Mouse (Mus musculus) fat pad, adult 2 months (tissue): ENCODE measurements at regions not wholly inside any gene's neighbourhood (a gene's known extent, or its start where the extent isn't known, plus 50 kb on each side); places are given as distances from the start of the nearest gene placed in this dataset.

Experiments used
- DNase-seq: peaks from one replicate; pipeline ENCODE4 v3.0.0-alpha.2; 2011; ENCODE audit warnings: low read depth, low spot score; ENCODE audit errors: extremely low read depth

DNA sequence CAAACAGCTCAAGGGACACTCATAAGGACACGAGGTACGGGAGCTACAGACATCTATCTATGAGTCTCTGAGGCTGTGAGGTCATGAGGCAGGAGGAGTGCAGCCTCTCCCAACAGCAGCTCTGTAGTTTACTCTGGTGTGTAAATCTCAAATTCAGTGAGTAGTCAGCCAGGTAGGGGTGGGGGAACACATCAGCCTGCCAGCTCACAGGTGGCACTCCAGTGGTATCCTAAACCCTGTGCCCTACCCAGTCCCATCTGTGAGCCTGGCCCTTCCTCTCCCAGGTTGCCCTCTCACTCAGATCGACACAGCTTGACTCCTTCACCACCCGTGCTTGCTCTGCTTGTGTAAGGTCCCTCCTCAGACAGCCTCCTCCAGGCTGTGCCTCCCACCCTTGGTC is 202.2 kb downstream of the Sipa1l2 start:
- no peak for DNase-seq

DNA sequence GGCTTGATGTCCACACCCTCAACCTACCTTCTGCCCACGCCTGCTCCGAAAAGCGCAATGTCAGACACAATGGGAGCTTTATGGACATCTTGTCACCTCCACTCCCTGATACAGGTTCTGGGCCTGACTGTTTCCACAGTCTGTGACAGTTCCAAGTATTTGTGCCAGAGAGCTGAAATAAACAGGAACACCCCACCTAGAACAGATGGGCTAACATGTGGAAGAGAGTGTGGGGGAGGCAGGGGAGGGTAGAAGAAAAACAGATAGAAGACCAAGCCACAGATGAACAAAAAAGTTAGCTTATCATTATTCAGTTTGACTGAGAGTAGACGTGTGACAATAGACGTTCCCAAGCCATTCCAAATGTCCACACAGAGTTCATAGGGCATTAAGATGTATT is 204.6 kb downstream of the Sipa1l2 start:
- no peak for DNase-seq

DNA sequence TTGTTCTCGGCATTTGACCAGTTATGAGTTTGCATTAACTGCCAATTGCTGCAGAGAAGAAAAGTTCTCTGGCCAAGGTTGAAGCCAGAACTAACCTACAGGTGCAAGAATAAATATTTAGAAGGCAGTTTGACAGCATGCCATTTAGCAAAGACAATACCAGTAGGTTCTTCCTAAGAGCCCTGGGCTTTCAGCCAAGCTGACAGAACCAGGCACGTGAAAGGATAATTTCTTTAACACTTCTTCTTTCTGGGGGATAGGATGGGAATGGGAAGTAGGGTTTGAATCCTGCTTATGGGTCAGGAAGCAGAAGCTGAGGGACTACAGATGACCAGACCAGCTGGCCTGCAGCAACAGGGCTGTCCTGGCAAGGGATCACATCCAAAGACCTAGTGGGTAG is 210.2 kb downstream of the Sipa1l2 start:
- no peak for DNase-seq

DNA sequence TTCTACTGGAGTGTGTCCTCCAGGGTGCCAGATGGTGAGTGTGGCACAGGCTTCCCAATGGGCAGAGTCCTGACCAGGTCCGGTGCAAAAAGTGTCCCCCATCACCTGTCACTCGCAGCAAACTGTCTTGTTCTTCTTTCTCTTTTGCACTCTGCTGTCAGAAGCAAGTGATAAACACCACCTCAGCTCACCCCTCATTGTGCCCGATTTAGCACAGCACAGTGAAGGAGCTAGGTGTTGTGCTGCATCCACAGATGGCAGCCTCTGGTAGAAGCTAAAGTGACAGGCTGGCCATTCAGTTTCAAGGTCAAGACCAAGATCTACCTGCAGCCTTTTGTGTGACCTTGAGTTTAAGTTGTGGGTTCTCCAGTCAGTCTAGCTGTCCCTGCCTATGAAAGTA is 211.8 kb downstream of the Sipa1l2 start:
- DNase-seq = no peak

DNA sequence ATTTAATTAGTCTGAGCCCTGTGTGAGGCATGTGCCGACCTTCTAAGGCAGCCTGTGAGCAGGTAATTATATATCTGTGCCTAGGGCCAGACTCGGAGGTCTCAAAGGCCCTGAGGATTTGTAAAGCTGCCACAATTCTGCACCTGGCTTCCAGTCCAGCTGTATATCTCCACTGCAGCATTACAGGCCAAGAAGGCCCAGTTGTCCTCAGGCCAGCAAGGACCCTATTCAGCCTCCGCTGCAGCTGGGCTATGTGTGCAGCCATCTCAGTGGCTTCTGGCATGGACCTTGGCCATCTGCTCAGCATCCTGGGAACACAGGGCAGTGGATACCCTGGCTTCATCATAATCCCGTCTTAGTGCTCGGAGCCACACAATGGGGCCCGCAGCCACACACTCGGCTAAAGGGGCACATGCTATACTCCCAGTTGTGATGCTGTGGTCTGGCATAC is 214.5 kb downstream of the Sipa1l2 start:
- DNase-seq = no peak

DNA sequence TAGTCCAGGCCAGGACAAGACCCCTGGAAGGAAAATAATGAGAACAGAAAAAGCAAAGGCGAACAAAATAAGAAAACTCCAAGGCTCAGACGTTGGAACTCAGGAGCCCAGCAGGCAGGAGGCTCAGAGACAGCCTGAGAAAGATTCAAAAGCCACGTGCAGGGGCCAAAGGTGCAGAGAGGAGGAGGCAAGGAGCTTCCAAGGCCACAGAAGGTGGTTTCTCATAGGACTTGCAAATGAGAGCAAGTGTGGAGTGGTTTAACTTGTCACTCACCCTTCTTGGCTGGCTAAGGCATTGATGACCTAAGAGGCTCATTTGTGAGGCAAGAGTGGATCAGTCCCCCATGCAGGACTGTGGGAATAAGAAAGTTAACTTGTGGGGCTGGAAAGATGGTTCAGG is 217.3 kb downstream of the Sipa1l2 start:
- no peak for DNase-seq

DNA sequence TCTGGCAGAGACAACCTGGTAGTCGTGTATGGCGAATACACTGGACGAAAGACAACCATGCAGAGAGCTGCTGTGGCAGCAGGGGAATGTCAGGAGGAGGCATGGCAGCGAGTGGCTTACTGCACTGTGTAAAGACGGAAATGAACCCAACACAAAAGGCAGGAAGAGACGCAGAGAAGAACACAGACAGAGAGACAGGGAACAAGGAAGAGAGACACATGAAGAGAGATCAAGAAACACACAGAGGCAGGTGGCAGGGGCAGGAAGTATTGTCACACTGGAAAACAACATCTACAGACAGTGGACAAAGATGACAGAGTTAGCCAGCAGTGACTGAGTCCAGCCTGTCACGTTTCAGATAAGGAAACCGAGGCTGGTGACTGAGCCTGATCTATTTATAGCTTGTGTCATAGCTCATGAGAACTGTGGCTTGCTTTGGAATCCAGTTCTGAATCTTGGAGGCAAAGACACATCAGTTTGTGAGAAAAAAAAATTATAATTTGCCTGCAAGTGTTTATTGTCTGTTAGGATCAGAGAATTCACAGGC is 218.0 kb downstream of the Sipa1l2 start:
- DNase-seq = no peak

DNA sequence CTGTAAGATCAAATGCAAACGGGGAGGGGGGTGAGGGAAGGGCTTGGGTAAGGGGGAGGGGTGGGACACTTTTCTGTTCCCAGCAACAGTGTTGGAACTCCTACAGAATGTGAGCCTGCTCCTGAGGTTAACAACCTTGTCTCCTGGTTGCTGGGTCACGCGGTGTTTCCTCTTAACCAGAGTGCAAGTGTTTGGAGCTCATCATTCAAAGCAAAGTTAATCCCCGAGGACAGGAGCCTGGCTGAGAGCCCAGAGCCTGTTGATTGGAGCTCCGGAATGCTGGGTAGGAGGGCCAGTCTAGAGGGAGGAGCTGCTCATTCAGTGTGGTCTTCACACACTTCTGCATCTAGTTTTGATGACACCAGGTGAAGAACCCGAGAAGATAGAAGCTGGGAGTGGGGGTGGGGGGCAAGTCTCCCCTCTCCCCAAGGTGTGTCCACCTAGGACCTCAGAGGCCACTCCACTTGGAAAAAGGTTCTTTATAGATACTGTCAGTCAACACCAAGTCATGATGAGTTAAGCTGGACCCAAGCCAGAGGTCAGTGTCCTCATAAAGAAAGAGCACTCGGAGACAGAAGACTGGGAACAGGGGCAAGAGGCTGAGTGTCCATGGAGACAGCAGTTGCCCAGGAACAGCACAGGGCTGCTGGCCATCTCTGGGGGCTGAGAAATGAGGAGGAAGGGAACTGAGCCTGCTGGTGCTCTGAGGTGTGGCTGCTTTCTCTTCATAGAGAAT is 220.2 kb downstream of the Sipa1l2 start:
- no peak for DNase-seq

DNA sequence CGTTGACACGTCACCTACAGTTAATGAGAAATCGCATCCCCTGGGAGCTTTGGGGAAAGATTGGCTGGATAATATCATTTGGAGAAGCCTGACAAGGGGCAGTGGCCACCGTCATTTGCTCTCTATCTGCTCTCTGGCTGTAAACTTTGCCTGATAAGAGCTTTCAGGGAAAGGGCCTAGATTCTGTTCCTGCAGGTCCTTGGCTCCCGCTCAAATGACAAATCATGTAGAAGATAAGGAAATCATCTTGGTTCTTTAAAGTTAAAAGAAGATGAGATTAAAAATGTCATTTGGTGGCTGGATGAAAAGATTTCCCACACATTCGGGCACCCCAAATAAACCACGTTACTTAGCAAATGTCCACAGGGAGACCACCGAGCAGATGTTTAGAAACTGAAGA is 223.4 kb downstream of the Sipa1l2 start:
- DNase-seq = no peak

DNA sequence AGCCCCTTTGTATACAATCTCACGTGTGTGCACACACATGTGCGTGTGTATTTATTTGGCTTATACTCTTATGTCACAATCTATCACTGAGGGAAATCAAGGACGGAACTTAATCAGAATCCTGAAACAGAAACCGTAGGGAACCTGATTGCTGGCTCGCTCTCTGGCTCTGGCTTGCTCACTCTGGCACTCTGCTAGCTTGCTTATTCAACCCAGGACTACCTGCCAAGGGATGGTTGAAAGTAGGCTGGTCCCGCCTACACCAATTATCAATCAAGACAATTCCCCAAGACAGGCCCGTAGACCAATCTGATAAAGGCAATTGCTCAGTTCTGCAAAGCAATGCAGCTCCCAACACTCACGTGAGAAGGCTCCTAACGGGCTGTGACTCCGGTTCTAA is 224.0 kb downstream of the Sipa1l2 start:
- peak; percentile 56 for DNase-seq

DNA sequence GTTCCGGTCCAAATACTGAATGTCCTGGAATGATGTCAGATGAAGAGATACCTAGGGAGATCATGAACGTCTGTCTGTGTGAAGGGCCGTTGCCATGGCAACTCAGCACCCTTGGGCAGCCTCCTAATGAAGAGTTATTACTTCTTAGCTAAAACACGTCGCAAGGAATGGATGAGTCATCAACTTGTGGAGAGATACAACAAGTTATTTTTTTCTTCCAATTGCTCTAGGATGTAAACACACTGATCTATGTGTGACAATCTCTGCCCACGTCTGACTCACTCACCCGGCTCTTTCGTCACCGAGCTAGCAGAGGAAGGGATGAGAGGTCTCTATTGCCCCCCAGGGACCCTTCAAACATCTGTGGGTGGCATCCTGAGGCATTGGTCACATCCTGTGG is 225.7 kb downstream of the Sipa1l2 start:
- no peak for DNase-seq

DNA sequence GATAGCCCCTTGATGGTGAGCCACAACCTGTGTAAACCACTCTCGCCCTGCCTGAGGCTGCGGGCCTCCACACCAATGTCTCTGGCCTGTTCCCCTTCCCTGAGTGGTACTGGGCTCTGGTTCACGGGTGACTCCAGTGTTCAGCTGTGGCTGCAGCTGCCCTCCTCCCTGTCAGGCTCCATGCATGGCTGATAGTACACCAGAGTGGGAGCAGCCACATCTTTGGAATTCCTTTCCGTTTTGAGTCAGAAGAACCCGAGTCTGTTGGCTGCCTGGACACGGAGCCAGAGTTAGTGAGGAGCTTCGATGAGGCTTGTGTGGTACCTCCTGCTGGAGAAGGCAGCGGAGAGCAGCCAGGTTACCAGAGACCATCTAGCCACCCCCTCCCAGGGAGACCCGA is 227.1 kb downstream of the Sipa1l2 start:
- DNase-seq = no peak

DNA sequence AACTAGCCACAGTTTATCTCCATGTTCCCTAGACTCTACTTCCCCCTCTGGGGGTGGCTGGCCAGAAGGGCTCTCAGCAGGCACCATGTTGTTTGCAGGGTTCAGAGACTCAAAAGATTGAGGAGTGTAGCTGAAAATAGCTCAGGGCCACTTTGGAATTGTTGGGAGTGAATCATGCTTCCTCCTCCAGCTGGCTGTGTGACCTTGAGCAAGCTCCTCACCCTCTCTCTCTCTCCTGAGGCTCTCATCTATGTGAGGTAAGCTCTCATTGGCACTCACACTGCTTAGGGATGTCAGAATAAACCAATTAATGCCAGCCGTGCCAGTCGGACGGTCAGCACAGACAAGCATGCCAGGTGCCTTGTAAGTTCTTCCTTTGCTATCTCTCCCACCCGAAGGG is 228.0 kb downstream of the Sipa1l2 start:
- no peak for DNase-seq

DNA sequence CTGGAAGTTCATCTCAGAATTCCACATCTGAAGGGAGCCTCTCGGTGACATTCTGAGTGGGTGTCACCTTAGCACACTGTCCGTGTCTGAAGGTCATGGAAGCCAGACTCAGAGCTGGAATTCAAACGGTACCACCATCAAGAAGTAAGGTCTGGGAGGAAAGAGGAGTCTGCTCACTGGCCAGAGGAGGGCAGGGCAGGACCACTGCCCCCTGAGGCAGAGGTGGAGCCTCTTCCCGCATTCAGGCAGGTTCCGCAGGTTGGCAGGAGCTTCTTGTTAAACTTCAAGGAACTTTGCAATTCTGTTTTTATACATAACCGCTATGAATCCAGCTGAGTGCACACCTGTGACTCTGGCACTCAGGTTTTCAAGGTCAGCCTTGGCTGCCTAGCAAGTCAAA is 231.4 kb downstream of the Sipa1l2 start:
- DNase-seq = no peak

DNA sequence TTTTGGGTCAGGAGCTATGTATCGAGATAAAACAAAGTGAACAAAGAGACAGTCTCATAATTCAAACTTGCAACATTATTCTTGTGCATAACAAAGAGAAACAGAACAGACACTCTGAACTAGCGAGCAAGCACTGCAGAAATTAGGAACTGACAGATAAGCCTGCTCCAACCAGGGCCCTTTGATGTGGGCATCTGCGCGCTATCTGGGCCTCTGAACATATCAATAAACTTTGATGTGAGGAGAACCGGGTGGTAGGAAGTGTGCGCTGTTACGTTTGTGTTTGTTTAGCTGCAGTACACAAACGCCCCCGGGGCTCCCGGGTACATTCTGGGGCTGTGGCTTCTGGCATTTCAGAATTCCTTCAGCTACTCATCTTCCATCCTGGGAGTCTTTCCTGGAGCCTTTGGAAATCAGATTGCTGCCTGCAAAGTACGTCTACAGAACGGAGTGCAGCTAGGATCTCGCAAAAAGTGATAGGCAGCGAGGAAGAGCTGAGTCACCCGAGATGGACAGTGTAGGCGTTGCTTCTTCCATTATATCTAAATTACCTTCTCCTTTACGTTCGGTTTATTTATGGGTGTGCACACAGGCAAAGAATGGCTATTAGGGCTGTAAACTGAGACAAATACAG is 232.0 kb downstream of the Sipa1l2 start:
- no peak for DNase-seq

DNA sequence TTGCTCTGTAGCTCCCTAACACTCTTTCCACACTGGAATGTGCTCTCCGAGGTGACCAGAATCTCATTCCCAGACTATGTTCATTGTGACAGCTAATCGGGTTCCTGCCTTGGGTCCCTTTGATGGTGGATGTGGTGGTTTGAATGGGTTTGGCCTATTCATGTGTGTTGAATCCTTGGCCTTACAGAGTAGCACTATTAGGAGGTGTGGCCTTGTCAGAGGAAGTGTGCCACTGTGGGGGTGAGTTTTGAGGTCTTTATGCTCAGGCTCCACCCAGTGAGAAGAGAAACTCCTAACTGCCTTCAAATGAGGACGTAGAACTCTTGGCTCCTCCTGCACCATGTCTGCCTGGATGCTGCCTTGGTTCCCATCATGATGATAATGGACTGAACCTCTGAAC is 232.8 kb downstream of the Sipa1l2 start:
- DNase-seq = no peak

DNA sequence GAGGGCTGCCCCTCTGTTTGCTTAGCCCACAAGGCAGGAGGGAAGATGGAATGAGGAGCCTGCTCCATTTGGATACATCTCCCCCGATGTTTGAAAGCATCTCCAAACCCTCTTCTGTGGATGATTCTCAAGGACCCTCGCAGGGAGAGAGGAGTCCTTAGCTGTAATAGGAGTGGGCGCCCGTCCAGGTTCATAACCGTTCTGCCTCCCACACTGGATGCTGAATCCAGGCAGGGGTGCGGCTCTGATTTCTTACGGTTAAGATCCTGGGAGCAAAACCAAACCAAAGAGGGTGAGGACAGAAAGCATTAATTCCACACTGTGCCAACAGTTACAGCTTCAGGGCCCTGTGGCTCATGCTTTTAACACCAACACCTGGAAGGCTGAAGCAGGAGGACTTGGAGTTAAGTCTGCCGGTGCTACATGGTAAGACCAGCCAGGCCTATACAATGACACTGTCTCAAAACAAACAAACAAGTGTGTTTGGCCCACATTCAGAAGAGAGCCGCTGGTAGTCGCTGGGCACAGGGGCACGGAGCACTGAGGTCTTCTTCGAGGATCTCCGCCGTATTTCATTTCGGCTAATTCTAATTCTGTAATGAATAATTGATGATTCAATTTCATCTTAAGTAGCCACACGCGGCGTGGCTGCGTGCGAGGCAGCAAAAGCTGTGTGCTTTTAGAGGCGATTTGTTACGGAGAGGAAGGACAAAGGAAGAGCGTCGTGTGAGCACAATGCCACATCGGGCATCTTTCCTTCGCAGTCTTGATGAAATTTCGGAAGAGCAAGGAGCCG is 233.8 kb downstream of the Sipa1l2 start:
- no peak for DNase-seq

DNA sequence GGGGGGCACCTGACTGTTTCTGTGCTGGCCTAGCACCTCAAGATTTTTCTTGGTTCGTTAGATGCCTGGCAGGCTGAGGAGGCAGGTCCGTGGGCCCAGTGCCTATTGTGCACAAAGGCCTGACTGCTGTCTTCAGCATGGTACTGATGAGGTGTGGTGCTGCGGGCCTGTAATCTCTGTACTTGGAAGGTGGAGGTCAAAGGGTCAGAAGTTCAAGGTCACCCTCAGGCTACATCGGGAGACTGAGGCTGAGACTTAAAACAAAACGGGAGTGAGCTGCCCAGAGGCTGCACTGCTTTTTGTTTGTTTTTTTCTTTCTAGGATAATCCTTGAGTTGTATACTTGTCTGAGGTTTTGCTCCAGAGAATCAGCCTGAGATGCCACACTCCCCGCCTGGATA is 234.4 kb downstream of the Sipa1l2 start:
- no peak for DNase-seq

DNA sequence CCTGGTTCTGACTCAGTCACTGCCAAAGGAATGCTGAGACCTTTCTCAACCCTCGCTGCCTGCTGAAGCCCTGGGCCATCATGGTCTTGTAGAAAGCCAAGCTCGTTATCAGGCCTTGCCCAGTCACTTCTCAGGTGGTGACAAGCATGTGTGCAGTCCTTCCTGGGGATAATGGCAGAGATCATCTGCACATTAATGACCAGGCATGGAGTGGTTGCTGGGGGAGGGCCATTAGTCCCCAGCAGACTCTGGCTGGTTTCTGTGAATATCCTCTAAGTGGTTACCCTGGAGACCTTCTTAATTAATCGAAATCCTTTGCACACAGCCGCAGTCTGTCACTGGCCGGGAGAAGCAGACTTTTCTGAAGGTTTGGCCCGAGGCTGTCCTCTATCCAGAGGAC is 239.0 kb downstream of the Sipa1l2 start:
- no peak for DNase-seq

DNA sequence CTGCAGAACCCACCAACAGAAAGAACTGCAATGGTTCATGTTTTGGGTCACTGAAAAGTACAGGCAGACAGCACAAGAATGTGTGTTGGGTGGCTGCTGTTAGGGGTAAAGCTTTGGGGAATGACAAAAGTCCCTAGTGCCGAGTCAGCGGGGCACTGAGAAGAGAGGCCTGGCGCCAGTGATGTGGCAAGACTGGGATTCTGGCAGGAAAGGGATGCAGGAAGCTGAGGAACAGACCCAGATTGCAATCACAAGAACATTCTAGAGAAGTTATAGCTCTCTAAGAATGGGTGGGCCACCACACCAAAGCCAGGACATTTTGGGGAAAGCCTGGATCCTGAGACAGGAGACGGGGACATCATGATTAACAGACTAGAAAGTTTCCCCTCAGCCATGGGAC is 241.0 kb downstream of the Sipa1l2 start:
- no peak for DNase-seq

DNA sequence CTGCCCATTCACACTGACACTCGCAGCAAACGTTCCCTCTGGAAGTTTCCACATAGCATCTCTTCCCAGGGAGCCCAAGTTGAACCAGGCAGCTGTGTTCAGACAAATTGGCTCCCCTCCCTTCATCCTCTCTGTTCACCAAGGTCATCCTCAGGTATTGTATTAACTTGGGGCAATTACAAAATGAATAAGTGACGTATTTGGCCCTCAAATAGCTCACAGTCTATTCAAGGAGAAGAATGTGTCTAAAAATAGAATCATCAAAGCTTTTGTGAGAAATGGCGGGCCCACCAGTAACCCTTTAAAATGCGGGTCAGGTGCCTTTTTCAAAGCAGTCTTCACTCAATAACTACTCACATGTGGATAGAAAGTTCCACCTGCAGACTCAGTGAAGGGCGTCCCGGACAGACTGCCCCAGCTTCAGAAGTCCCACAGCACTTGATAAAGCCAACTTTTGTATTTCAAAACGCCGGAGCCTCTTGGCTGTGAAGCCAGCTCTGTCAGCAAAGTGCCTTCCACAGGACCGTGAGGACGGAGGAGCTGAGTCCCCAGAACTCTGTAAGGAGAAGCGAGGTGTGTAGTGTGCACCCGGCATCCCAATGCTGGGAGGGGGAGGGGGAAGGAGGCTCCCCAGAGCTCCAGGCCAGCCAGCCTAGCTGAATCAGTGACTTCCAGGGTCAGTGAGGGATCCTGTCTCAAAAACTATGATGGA is 241.9 kb downstream of the Sipa1l2 start:
- DNase-seq = no peak
